Mouse (Mus musculus) heart, adult 18-20 months (tissue): ENCODE measurements around the gene Bcl11a. TPM values are rescaled to one million over a fixed set of nuclear protein-coding genes. Genes with fewer than 3 reads are reported as not detected.
A peak's percentile ranks its signal among the peaks of the same experiment; 100 is the strongest.

Experiments used
- DNase-seq, 2 experiments: peaks; one replicate each; pipeline ENCODE4 v3.0.0; 2021 to 2022; ENCODE audit warnings: mixed read lengths in 1 of 2
- total RNA-seq, 2 experiments: library from RNA; stranded (reverse); gene quantifications; 2 replicates each; pipeline ENCODE4 v1.2.3; 2021

Bcl11a gene
- total RNA-seq, 2 experiments from 2014 or later: 2.1 to 2.6 TPM

DNA sequence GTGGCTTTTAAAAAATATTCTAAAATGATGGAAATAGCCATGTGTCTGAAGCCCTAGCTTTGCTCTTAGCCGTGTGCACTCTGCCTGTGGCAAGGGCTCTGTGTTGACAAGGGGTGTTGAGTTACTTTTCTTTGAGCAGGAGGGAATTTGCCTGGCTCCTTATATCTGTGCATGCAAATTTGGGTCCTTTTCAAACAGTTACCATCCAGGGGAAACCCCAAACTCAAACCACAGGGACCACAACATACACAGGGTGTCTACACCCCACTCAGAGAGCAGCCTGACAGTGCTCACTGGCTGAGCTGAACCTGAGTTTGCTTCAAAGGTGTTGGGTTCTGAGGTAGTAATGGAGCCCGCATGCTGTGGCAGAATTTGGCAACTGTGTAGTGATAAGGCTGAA is 54.0 kb downstream of the Bcl11a start:
- no peak for DNase-seq

DNA sequence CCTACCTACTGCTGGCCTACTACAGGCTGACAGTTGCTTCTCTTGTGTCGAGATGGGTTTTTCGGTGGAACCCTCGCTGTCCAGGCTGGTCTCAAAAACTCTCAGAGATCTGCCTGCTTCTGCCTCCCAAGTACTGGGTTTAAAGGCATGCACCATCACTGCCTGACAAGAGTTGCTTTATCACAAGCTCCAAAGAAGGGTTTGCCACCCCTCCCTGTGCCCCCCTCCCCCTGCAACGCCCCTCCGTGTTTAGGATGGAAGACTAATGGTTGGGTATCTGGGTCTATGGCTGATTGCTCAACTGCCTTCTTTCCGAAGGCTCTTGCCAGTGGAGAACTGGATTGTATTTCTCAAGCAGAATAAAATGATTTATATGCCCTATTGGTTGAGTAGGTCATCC is 54.5 kb downstream of the Bcl11a start:
- no peak for DNase-seq

GRCm38 (mm10) chr11:24132853-24133252 is 55.0 kb downstream of the Bcl11a start:
- DNase-seq: no peak

- no peak for DNase-seq
Measured at GRCm38 (mm10) chr11:24133484-24133883, 55.6 kb downstream of the Bcl11a start.

DNA sequence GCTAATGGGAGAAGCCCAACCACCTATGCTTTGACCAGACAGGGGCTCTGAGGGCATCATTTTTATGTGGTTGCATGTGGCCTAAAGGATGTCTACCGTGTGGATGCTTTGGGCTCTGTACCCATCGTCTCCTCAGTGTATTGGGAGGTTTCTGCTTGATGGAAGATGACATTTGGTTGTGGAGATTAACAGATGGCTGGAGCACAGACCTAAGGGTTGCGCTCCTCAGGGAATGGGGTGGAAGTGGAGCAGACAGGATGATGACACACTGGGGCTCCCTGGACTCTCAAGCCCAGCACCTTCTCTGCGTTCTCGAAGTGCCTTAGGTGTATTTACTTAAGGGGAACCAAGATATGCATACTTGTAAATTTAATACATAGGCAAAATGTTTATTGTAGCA is 56.1 kb downstream of the Bcl11a start:
- no peak for DNase-seq

GRCm38 (mm10) chr11:24135244-24135643 is 57.4 kb downstream of the Bcl11a start:
- DNase-seq: no peak

DNA sequence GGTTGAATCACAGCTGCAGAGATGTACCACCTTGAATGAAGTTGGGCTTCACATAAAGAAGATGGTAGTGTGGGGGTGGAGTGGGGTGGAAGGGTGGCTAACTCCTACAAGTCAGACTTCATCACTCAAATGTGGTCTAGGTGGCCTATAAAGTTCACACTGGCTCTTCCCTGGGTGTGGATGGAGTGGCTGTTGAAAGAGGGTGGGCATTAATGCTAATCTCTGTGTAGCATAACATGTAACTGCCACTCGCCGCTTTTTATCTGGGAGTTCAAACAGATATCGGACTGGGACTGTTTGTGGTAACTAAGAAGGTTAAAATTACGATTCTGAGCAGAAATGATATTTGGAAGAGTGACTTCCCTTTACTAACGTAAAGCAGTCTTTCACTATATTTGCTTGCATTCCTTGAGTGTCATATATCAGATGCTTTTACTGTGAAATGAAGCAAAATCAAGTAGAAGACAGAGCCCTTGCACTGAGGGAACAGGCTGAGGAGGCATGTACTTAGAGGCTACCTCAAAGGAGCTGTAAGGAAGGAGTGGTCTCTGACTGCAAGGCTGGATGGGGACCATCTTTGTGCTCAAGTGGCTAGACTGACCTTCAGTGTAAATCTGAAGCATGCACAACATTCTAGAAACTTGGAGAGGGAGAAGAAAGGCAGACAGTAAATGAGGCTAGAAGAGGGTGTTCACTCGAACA is 58.4 kb downstream of the Bcl11a start:
- DNase-seq: no peak

DNA sequence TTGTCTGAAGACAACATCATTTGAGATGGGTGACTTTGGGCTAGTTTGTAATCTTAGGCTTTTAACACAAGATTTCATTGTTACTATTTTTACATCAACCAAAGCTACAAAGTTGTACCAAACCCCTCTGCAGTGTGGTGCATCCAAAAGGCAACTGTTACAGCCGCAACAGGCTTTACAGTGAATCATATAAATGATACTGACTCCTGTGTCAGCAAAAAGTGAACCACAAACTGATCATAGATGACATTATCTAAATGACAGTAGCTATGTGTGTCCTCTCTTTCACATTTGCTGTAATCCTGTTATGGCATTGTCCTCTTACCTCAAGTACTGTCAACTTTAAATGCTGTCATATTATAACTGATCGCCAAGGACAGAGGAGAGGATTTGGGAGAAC is 60.0 kb downstream of the Bcl11a start:
- no peak for DNase-seq

DNA sequence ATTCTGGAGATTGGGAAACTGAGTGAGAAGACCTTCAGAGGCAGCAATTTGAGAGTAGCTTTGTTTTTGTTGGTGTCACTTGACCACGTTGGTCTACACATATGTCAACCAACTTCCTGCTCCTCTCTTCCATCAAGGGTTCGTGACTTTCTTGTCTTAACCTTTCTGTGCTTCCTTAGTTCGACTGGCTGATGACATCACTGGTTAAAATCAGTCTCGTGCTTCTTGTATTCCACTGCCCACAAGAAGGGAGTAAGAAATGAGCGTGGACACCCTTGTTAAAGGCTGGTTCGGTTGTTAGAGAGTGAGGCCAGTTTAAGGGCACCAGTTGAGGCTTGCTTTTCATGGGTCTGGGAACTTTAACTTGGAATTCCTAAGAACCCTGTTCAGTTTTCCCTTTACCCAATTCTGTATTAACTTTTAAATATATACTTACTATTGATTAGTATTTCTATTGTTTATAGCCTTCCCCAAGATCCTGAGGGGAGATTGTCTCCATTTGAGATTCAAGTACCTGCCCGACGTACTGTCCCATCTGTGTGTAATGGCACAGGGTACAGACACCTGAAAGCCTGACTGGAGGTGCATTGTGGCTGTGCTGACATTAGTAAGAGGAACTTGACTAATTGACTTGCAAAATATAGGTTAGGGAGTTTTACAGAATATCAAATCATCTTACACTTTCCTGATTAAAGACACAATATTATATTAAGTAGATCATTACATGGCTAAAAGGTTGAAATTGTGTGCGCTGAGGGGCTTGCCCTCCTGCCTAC is 60.9 kb downstream of the Bcl11a start:
- DNase-seq: no peak

DNA sequence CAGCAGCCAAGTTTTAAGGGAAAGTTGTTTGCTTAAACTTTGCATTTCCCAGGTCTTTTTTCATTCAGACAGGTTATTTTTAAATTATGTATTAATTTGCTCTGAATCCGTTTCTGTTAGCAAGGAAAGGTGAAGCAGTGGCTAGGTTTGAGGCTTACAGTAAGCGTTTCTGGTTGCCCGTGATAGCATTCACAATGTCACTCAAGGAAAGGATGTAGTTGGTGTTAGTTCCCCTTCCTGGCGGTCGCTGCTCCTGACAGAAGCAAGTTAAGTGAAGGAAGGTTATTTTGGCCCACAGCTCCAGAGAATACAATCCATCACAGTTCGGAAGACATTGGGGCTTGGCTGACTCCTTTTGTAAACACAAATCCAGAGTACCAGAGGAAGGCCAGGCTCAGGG is 61.6 kb downstream of the Bcl11a start:
- no peak for DNase-seq

- no peak for DNase-seq
Measured at GRCm38 (mm10) chr11:24139952-24140351, 62.1 kb downstream of the Bcl11a start.

- DNase-seq: no peak
Measured at GRCm38 (mm10) chr11:24140948-24141347, 63.1 kb downstream of the Bcl11a start.

DNA sequence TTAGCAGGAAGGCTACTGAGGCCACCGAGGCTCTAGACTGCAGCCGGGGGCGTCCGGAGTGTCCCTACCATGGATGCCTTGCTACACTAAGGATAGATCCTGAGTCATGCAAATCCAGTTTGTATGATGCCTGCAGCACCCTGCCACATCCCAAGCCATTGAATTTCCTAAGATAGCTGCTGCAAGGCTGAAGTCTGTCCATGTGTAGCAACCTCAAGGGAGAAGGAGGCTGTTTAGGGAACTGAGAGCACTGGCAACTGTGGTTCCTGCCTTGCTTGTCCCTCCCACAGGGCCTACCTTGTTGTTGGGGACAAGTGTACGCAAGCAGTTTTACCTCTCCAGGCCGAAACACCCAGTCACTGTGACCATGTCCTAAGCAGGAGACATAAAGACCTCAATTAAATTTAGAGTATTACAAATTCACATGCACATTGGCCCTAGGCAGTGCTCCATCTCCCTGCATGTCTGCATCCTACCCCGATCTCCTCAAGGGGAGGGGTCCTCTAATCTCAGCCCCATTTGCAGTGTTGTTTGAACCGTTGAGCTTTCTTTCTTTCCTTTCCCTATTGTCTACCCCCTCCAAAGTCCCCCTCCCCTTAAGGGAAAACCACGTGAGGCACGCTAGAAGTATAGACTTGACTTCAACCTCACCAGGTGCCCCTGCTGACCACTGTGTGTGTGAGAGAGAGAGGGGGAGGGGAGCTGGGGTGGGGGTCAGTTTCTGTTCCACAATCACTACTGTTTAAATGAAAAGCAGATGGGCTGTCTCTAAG is 63.8 kb downstream of the Bcl11a start:
- DNase-seq: no peak

GRCm38 (mm10) chr11:24142316-24142715 is 64.5 kb downstream of the Bcl11a start:
- peak; percentile 26 to 31 for DNase-seq

- no peak for DNase-seq
Measured at GRCm38 (mm10) chr11:24144159-24144946, 66.5 kb downstream of the Bcl11a start.

- DNase-seq: no peak
Measured at GRCm38 (mm10) chr11:24146034-24146433, 68.2 kb downstream of the Bcl11a start.

GRCm38 (mm10) chr11:24146437-24146836 is 68.6 kb downstream of the Bcl11a start:
- DNase-seq: no peak

DNA sequence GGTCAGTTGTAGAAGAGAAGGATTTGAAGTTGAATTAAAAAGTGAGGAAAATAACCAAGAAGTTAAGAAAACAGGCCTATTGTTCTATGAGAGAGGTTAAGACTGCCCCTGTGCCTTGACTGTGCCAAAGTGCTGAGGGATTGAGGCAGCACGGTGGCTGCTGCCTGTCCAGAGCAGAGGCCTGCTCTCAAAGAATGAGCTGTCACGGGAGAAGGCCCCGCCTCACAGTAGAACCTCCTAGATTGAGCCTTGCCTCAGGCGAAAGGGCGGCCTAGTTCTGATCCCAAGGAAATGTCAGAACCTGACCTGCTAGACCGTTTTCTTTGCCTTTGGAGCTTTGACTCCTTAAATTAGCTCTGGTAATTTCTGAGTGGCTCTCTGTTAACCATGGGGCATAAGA is 69.8 kb downstream of the Bcl11a start:
- DNase-seq: no peak

GRCm38 (mm10) chr11:24148545-24148944 is 70.7 kb downstream of the Bcl11a start:
- no peak for DNase-seq

DNA sequence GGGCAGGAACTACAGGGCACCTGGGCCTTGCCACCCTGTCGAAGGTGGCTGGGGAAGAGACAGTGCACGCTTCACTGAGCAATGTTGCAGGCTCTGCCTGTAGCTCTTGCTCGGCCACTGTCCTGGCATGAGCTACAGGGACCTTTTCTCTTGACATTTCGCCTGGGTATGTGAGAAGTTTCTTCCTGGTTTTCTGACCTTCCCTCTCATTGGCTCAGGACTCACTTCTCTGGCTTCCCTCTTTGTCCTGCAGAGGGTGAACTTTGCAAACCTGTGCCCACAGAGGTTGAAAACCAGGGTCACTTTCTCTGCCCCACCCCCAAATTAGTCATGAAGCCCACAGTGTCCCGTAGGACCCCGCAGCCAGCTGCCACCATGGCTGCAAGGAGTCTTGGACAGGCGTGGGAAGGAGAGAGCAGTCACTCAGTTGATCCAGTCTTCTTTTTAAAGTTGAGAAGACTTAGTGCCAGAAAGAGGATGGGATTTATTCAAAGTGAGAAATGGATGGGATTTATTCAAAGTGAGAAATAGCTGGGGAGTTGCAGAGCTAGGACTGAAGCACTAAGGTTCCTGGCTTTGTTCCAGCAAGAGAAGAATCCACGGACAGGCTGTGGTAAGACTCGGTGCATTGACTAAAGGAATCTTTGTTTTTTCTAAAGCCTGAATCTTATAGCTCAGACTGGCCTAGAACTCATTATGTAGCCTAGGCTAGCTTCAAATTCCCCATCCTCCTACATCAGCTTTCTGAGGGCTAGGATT is 71.8 kb downstream of the Bcl11a start:
- no peak for DNase-seq

- no peak for DNase-seq
Measured at GRCm38 (mm10) chr11:24152076-24152784, 74.4 kb downstream of the Bcl11a start.
